Mouse (Mus musculus) small intestine, adult 2 months (tissue): Measurements from ENCODE around the gene Irf2bpl. TPM values are rescaled to one million over a fixed set of nuclear protein-coding genes. Genes with fewer than 3 reads are reported as not detected.

Source experiments
- H3K27ac ChIP-seq: fragments of 200-500 bp; 2 replicates; pipeline ENCODE4 v1.5.1; 2012; ENCODE audit warnings: low read depth, low read length, control low read depth, inconsistent platforms; ENCODE audit not compliant: insufficient read depth
- H3K27me3 ChIP-seq: fragments of 200-500 bp; 2 replicates; pipeline ENCODE4 v1.6.1; 2012; ENCODE audit warnings: mild to moderate bottlenecking, moderate library complexity, low read length, inconsistent platforms; ENCODE audit not compliant: control insufficient read depth, insufficient read depth
- H3K36me3 ChIP-seq: fragments of 200-500 bp; 2 replicates; pipeline ENCODE4 v1.6.1; 2012; ENCODE audit warnings: mild to moderate bottlenecking, low read length, control low read depth, inconsistent platforms; ENCODE audit not compliant: control insufficient read depth, insufficient read depth
- H3K4me1 ChIP-seq: fragments of 200-500 bp; 2 replicates; pipeline ENCODE4 v1.6.1; 2012; ENCODE audit warnings: low read length, inconsistent platforms, mixed read lengths; ENCODE audit not compliant: control insufficient read depth, insufficient read depth, insufficient read length
- H3K4me3 ChIP-seq: fragments of 200-500 bp; 2 replicates; pipeline ENCODE4 v1.5.1; 2012; ENCODE audit warnings: low read depth, mild to moderate bottlenecking, control low read depth, inconsistent platforms, low read length, moderate library complexity
- CTCF ChIP-seq: fragments of 200-500 bp; IDR thresholded peaks from 2 replicates; pipeline ENCODE4 v1.5.1; 2012; ENCODE audit warnings: low read depth, mild to moderate bottlenecking, control low read depth, inconsistent platforms, low read length, moderate library complexity, mixed read lengths; ENCODE audit not compliant: insufficient replicate concordance, insufficient read length; ENCODE audit errors: extremely low read depth
- POLR2A ChIP-seq: fragments of 200-500 bp; IDR thresholded peaks from 2 replicates; pipeline ENCODE4 v1.6.1; 2012; ENCODE audit warnings: low read depth, mild to moderate bottlenecking, control low read depth, inconsistent platforms, low read length, moderate library complexity
- WGBS: fragments of 180-500 bp; shearing (Covaris S2); methylation state at CpG from one replicate; pipeline ENCODE4 v1.1.7; 2018; 5-methylcytosine and 5-hydroxymethylcytosine counted together
- polyA plus RNA-seq: library from polyadenylated mRNA; depleted of rRNA; stranded (reverse); fragments of >200 nt; gene quantifications from 2 replicates; pipeline ENCODE4 v1.2.3, GENCODE M21; 2012

Irf2bpl gene
- polyA plus RNA-seq, 1 experiment = 30.5 TPM

- H3K27me3 ChIP-seq = no peaks in the 10 kb centered on the region
- peaks cover 39% of the 10 kb centered on the region for H3K4me1 ChIP-seq
- peak overlapping the region; percentile 100 for H3K27ac ChIP-seq
- peak overlapping the region; percentile 55 for H3K4me3 ChIP-seq
- H3K36me3 ChIP-seq = no peaks in the 10 kb centered on the region
- TF ChIP-seq CTCF (no peak), POLR2A (peak; percentile 31; the same call in 1 of the 2 replicates)
- WGBS = under 1% methylated on average over 47 of the region's 47 CpGs
Observed at GRCm38 (mm10) chr12:86888130-86889069, 3.8 kb upstream of the Irf2bpl start.

- 31% methylated on average over 14 of the region's 14 CpGs for WGBS
- peaks cover 35% of the 10 kb centered on the region; the same call in 1 of the 2 replicates for H3K4me1 ChIP-seq
Observed at GRCm38 (mm10) chr12:86887381-86888129, 3.0 kb upstream of the Irf2bpl start.

GRCm38 (mm10) chr12:86886446-86886965 is 1.9 kb upstream of the Irf2bpl start:
- no peaks in the 10 kb centered on the region for H3K27me3 ChIP-seq
- H3K27ac ChIP-seq = peak overlapping the region; percentile 100
- peaks cover 5% of the 10 kb centered on the region; the same call in 1 of the 2 replicates for H3K36me3 ChIP-seq
- TF ChIP-seq CTCF (no peak), POLR2A (no peak)
- WGBS = 76% methylated on average over 7 of the region's 7 CpGs
- peaks cover 43% of the 10 kb centered on the region for H3K4me1 ChIP-seq
- no peak overlapping the region for H3K4me3 ChIP-seq

More at GRCm38 (mm10) chr12:86887381-86888129, 3.0 kb upstream of the Irf2bpl start:
- Histone ChIP-seq H3K4me3 (peak overlapping the region; percentile 55), H3K27me3 (no peaks in the 10 kb centered on the region), H3K36me3 (no peaks in the 10 kb centered on the region), H3K27ac (peak overlapping the region; percentile 100)
- TF ChIP-seq POLR2A (no peak), CTCF (no peak)

- Histone ChIP-seq H3K4me3 (no peak overlapping the region), H3K4me1 (peaks cover 38% of the 10 kb centered on the region), H3K36me3 (peaks cover 5% of the 10 kb centered on the region; the same call in 1 of the 2 replicates), H3K27me3 (no peaks in the 10 kb centered on the region), H3K27ac (peak overlapping the region; percentile 62; the same call in 1 of the 2 replicates)
- TF ChIP-seq POLR2A = no peak
- TF ChIP-seq CTCF = no peak
- 54% methylated on average over 5 of the region's 5 CpGs for WGBS
Observed at GRCm38 (mm10) chr12:86885746-86886145, 1.1 kb upstream of the Irf2bpl start.

- Histone ChIP-seq H3K27me3 (no peaks in the 10 kb centered on the region), H3K27ac (peak overlapping the region; percentile 62), H3K4me1 (peaks cover 35% of the 10 kb centered on the region), H3K4me3 (no peak overlapping the region), H3K36me3 (peaks cover 5% of the 10 kb centered on the region; the same call in 1 of the 2 replicates)
- WGBS = 24% methylated on average over 6 of the region's 6 CpGs
- TF ChIP-seq POLR2A (no peak), CTCF (no peak)
Observed at GRCm38 (mm10) chr12:86885336-86885735, 738 bp upstream of the Irf2bpl start.

GRCm38 (mm10) chr12:86883280-86884196 is 1.1 kb downstream of the Irf2bpl start:
- peaks cover 36% of the 10 kb centered on the region for H3K4me1 ChIP-seq
- under 1% methylated on average over 84 of the region's 84 CpGs for WGBS
- TF ChIP-seq POLR2A (no peak), CTCF (no peak)
- peak overlapping the region; percentile 76 for H3K4me3 ChIP-seq
- H3K27ac ChIP-seq = peak overlapping the region; percentile 97
- peaks cover 5% of the 10 kb centered on the region; the same call in 1 of the 2 replicates for H3K36me3 ChIP-seq
- H3K27me3 ChIP-seq = no peaks in the 10 kb centered on the region

- H3K4me1 ChIP-seq = peaks cover 35% of the 10 kb centered on the region
- no peaks in the 10 kb centered on the region for H3K27me3 ChIP-seq
- TF ChIP-seq CTCF = no peak
- TF ChIP-seq POLR2A = no peak
- peak overlapping the region; percentile 97 for H3K27ac ChIP-seq
- H3K36me3 ChIP-seq = peaks cover 5% of the 10 kb centered on the region; the same call in 1 of the 2 replicates
- WGBS = 1% methylated on average over 24 of the region's 24 CpGs
- H3K4me3 ChIP-seq = peak overlapping the region; percentile 76
Observed at GRCm38 (mm10) chr12:86883019-86883279, 1.6 kb downstream of the Irf2bpl start.
